Mouse (Mus musculus): ENCODE data around the gene Olfr315. TPM values are rescaled to one million over a fixed set of nuclear protein-coding genes. Genes with fewer than 3 reads are reported as not detected.
"Not testable (repeated sequence)": the region's sequence is repeated elsewhere in the genome, so short reads cannot be mapped to it uniquely, and the experiment has no call there.

The Olfr315 gene
- polyA plus RNA-seq (2012; rRNA removed), result not detected in 2 replicates

DNA sequence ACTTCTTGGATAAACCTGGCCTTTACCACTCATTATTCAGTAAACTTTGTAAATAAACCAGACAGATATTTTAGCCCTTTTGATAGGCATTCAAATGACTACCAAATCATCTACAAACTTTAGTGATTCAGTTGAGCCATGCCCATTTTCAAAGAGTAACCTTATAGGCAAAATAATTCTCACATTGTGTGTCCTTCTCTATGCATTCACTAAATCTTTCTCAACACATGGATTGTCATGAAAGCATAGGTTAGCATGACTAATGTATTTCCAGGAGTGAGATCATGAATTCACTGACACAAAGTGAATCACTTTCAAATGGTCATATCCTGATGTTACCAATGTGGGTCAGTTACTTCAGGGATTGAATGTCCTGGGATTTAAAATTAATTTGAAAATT is at the start of gene Olfr315:
Gene Olfr315, plus strand, starts transcription at position 301 of the 400 bp plus-strand sequence.
- no peak for DNase-seq (ENCODE audit: low spot score)

DNA sequence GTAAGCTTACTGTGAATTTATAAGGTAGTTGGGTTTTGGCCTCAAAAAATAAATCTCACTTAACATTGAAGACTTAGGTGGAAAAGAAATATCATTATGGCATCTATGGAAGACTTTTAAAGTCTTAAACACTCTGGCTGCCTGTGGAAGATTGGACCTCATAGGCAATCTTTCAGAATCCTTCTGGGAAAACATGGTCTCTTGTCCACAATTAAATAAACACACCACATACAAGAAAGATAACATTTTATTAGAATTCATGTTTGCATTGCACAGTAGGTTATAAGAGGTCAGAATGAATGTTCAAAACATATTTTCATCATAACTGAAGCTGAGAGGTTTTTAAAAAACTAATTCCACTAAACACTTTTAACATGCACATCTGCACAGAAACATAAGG is 49.1 kb upstream of the Olfr315 start, which contains the start of gene Olfr318:
Gene Olfr318, minus strand, starts transcription at position 101 of the 400 bp plus-strand sequence.
- no peak for DNase-seq (ENCODE audit: low spot score)

DNA sequence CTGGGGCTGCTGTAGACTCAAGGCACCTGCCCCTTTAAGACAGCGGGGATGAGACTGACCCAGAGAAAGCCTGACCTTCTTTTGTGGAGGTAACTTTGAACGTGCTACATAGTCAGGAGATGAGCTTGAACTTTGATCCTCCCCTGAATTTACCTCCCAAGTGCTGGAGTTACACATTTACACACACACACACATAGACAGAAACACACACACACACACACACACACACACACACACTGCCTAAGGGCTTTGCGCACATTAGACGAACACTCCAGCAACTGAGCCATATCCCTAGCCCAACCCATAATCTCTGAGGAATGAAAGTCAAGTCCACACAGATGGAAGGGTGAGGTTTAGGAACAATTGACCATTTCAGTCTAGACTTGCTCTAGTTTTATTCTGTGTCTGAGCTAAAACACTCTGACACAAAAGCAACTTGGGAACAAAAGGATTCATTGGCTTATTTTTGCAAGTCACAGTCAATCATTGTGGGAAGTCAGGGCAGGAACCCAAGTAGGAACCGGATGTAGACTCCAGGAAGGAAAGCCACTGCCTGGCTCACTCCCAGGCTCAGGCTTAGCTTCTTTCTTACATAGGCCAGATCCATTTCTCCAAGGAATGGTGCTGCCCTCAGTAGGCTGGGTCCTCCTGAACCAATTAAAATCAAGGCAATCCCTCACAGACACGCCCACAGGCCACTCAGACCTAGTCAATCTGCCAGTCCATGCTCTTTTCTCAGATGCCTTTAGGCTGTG is 44.9 kb upstream of the Olfr315 start:
- not testable (repeated sequence) for DNase-seq (ENCODE audit: low spot score)

DNA sequence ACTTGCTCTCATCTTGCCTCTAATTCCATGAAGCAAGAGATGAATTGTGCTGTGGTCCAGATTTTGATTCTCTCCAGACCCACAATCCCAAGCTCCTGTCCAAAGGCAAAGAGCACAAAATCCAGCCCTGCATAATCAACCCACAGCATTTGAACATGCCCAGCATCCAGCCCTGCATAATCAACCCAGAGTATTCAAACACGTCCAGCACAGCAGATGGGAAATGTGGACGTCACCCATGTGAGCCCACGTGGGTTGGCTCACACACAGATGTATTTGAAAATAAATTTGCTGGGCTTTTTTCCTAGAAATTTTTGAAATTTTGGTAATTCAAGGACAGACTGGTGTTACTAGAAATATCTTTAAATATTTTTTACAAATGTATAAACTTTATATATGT is 39.6 kb upstream of the Olfr315 start:
- DNase-seq (ENCODE audit: low spot score), result no peak

DNA sequence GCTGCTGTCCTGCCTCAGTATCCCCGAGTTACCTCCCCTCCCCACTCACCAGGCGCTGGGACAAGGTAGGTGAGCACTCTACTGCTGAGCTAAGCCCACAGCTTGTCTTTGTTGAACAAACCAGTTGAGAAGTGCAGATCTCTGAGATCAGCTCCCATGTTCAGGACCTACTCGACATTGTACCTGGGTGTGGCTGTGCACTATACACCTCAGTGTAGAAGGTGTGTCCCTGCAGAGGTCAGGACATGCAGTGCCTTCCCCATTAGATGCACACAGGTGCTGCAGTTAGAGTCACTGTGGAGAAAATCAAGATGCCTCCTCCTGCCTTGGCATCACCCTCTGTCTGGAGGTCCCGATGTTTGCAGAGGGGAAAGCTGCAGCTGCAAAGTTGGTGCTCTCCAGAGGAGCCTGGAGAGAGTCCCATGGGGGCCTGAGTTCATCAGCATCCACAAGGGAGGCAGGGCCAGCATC is 34.2 kb upstream of the Olfr315 start, which contains the start of gene Olfr317:
Gene Olfr317, minus strand, starts transcription at position 421 of the 471 bp plus-strand sequence.
- DNase-seq (ENCODE audit: low spot score), result no peak

DNA sequence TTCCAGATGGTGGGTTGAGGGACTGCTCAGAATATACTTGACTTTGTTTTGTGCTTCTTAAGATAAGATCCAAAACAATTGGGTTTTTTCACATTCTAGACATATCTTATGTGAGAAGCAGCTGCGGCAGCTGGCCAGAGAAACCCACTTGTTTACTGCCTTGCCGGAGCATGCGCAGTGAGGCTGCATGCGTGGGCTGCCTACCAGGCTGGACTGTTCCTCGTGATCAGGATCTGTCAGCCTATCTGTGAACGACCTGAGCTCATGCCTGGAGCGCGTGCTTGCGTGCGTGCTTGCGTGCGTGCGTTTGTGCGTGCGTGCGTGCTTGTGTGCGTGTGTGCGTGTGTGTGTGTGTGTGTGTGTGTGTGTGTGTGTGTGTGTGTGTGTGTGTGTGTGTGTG is 21.9 kb upstream of the Olfr315 start:
- not testable (repeated sequence) for DNase-seq (ENCODE audit: low spot score)

DNA sequence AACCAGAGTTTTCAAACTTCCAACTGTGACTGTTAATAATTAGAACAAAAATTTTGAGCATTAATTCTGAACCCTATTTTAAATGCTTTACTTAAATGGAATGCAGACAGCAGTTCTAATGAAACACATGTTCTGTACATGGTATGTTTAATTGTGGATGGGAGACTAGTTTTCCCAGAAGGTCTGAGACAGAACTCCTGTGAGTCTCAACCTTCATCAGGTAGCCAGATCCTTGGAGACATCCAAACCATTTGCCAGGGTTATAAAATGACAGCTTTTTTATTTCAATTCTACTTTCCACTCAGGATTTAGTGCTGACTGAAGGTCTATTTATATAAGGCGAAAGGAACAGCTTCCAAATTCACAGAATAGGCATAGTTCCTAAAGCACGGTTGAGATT is 20.6 kb upstream of the Olfr315 start, which contains the start of gene Olfr316:
Gene Olfr316, plus strand, starts transcription at position 301 of the 400 bp plus-strand sequence.
- no peak for DNase-seq (ENCODE audit: low spot score)

DNA sequence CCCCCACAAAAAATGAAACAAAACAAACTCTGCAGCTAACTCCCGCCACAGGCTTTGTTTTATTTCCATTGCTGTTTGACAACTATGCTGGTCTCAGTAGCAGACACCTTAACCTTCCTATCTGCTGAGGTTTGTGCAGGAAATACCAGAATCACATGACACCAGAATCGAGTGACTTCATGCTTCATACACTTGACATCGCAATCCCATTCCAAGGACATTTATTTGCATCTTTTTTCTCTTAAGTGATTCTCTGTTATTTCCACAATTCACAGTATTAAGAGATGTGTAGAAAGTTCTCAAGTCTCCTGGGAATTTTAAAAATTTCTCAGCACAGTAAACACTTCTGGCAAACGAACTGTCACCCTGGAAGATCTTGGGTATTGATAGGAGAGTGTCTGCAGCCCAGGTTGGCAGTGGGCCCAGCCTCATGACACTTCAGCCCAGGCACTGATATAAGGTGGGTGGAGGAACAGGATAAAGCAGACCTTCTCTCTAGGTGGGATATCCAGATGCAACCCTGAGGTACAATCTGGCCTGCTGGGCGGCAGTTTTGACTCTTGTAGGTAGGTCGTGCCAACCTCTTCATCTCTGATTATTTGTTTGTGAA is 9.6 kb downstream of the Olfr315 start, which contains the start of gene Olfr314:
Gene Olfr314, plus strand, starts transcription at position 473 of the 610 bp plus-strand sequence.
- DNase-seq (ENCODE audit: low spot score), result no peak

DNA sequence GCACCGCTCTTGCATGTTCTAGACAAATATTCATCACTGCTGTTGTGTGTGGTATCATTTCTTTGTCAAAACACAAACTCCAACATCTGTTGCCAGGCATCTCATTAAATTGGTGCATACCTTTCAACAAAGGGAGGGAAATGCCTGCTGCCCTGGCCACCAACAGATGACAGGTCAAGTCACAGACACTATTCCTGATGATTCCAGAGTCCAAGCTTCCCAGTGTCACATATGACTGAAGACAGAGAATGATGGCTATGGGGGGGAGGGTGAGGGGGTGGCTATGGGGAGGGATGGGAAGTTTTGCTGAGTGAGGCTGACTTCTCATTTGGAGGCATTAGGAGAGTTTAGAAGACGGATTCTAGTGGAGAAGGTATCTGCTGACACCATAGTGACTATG is 11.2 kb downstream of the Olfr315 start:
- DNase-seq (ENCODE audit: low spot score), result no peak

DNA sequence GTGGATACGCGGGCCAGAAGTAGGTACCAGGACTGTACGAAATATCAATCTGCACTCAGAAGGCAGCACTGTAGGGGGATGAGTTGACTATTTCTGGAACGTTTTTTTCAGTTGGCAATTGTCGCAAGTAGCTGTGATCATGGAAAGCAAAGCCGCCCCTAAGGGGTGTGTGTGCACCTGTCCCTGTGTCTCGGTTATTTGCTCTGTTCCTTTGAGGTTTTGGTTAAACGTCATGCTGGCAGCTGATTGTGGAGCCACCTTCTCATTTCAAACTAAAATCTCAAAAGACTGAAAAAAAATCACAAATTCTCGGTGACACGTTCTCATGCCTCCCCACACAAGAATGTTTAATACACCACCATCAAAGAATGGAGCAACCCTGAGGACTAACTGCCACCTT is 14.7 kb downstream of the Olfr315 start:
- no peak for DNase-seq (ENCODE audit: low spot score)

DNA sequence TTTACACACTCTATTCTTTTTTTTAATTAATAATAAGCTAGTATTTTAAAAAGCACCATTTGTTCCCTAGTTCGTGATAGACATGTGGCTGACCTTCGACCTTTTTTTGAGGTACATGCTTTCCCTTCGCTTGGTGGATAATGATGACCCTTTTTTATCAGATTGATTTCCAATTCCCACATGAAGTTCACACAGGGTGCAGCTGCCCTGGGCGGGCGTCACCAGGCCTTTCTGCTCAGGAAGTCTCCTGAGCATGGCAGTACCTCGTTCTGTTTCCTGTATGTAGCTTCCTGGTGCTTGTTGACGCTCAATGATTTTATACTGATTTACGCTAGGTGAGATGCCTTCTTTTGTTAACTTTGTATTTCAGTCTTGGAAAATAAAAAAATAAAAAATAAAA is 15.4 kb downstream of the Olfr315 start:
- no peak for DNase-seq (ENCODE audit: low spot score)

DNA sequence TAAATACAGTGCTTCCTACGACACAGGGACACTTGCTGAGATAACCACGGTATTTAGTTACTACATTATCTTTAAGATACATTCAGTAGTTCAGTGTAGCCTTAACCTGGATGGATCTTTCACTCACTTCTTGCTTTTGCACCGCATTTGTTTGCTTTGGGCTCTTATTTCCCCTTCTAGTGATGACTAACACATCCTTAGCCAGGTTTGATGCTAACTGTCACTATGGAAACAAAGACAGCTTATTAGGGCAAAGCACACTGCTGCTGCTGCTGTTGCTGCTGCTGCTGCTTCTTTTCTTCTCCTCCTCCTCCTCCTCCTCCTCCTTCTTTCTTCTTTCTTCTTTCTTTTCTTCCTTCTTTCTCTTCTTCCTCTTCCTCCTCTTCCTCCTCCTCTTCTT is 16.5 kb downstream of the Olfr315 start:
- DNase-seq (ENCODE audit: low spot score), result no peak

DNA sequence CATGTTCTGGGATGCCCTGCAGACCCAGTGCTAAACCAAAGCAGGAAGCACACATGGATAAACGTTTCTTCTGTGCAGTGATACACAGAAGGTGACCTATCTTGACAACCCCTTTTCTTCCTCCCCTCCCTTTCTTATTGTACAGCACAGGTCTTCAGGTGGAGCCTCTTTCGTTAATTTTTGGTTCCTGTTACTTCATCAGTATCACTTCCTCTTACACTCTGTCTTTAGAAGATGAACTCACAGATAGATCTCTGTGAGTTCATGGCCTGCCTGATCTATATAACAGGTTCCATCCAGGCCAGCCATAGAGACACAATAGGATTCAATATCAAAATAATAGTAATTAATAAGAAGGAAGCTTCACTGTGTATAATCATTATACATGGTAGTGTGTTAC is 17.1 kb downstream of the Olfr315 start:
- DNase-seq (ENCODE audit: low spot score), result no peak

DNA sequence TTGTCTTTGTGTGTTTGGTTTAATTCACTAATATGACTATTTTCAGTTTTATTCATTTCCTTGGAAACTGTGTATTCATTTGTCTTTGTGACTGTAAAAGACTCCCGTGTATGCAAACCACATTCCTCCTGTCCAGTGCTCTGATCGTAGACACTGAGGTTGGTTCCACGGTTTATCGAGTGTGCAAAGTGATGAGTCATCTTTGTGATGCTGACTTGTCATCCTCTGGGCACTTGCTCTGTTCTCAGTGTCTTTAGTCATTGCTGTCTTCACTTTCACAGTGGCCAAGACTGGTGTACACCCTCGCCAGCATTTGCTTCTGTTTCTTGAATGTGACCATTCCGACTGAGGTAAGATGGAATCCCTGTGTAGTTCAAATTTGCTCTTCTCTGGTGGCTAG is 17.7 kb downstream of the Olfr315 start:
- DNase-seq (ENCODE audit: low spot score), result no peak

DNA sequence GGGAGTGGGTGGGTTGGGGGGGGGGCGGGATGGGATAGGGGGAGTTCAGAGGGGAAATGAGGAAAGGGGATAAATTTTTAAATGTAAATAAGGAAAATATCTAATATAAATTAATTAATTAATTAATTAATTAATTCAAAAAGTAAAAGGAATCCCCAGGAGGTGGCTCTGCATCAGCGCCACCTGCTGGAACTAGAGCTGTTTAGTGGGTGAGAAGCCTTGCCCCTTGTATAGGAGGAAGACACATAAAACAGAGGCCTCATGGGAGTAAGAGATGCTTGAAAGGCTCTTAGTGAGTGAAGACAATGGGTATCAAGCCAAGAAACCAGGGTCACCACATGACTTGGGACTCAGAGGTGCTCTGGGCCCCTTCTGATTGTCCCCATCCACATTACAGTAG is 22.9 kb downstream of the Olfr315 start:
- DNase-seq (ENCODE audit: low spot score), result no peak

DNA sequence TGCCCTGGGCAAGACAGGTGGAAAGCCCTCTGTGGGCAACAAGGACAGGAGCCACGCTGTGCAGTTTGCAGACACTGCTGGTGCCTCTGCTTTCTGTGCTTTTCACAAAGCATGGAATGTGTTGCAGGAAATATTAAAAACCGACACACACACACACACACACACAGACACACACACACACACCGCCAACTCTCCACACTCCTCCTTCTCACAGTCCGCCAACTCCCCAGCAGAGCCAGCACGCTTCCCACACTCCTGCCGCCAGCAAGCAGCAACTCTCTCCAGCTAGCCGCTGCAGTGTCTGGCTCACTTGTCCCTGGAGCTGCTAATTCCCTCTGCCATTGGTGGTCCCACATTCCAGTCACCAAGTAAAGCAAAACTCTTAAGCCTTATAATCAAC is 23.9 kb downstream of the Olfr315 start:
- no peak for DNase-seq (ENCODE audit: low spot score)

DNA sequence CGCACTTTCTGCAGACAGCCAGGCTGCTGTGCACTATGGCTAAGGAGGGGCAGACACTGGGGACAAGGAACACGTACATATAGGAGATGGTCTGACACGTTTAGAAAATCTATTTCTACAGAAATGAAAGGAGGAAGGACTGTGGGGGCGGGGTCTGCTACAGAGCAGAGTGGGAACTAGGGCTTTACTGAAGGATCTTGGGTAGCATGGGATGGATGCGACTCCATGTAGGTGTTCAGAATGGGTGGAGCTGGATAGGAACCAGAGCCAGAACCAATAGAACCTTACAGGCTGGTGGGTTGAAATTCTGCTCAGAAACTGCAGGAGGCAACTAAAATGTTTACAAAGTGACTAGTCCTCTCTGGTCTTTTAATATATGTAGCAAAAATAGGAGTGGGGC is 26.8 kb downstream of the Olfr315 start:
- no peak for DNase-seq (ENCODE audit: low spot score)

DNA sequence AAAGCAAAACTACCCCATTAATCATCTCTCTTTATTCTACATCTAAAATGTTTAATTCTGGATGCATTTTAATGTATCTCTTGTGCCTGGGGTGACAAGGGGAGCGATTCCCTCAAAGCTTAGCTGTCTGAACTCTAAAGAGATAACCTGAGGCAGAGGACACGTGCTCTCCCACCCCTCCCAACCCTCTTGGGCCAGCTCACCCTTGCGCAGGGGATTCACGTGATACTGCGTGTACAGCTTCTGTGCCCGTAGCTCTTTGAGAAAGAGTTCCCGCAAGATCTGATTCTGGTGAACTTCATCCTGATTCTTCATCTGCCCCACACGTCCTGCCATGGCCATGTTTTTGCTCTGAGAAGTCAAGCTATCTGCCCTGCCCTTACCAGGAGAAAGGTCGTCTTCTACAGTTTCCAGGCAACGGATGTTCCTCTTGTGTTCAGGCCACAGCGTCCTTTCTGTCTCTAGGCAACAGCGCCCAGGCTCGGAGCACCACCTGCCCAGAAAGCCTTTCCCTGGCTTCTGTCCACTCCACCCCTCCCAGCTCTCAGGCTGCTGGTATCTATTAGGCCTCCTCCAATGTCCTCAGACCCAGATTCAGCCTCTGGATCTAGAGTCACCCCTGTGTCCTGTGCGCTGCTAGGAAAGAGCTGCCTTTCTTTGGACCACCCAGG is 28.7 kb downstream of the Olfr315 start, which contains the start of gene Fam183b:
Gene Fam183b, minus strand, starts transcription at position 403 of the 671 bp plus-strand sequence.
- DNase-seq (ENCODE audit: low spot score), result no peak

DNA sequence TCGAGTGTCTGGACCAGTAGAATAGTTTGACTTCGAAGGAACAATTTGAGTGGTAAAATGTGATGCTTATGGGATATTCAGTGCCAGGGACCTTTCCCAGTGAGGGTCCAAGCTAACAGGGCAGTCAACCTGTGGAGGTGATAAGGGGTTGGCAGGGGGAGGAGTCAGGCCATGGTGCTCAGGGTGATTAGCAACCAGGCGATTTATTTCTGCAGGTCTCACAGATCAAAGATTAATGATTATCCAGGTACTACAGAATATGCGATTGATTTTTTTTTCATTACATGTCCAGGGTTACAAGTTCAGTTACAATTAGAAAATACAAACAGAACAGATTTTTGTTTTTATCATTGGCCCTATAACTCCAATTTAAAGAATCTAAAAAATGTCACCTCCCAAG is 30.9 kb downstream of the Olfr315 start:
- DNase-seq (ENCODE audit: low spot score), result no peak

DNA sequence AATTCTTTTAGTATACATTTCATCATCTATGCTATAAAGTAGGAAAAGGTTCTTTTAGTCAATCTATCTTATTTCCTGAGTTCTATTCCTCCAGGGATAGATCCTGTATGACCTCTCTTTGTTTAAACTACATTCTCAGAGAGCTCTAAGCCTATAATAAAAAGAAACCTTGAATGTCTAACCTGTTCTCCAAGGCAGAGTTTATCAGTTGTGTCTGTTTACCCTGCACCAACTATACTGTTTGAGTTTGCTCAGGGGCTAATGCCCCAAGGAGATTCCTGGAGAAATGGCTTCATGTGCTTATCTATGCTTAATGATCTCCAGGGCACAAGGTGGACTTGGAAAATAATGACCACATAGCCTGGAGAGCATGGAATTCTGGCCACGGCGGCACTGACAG is 31.4 kb downstream of the Olfr315 start:
- no peak for DNase-seq (ENCODE audit: low spot score)

DNA sequence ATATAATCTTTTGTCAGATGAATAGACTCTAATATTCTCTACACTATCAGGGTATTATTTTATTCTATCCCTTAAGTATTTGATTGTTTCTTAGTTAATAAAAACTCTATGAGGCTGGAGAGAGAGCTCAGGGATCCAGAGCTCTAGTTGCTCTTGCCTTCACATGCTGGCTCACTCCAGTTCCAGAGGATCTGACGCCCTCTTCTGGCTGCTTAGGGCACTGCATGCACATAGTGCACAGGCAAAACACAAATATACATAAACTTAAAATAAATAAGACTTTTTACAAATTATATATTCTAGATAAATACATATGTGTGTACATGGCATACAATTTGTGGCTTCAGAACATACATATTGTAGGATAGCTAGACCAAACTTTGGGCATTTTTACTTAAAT is 39.0 kb downstream of the Olfr315 start:
- no peak for DNase-seq (ENCODE audit: low spot score)

DNA sequence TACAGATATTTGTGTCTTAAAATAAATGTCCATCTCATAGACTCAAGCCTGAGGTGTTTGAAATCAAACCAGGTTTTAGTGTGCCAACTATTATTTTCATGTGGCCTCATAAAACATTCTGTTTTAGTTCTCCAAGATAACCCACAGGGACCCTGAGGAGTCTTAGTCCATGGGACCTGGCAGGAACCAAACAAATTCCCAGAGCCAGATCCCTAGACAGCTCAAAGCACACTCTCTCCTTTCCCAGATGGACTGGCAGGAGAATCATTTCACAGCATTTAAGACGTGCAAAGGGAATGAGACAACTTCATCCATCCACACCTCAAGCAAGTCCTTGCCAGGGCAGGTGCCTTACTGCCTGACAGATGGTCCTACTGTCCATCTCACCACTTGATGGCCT is 41.7 kb downstream of the Olfr315 start, which contains the start of gene Olfr313:
Gene Olfr313, plus strand, starts transcription at position 301 of the 400 bp plus-strand sequence.
- DNase-seq (ENCODE audit: low spot score), result not testable (repeated sequence)
